Mouse (Mus musculus) hindbrain, embryonic 15.5 days (tissue): ENCODE measurements around the gene Slc7a8. TPM values are rescaled to one million over a fixed set of nuclear protein-coding genes. Genes with fewer than 3 reads are reported as not detected.
"Not testable (repeated sequence)": the region's sequence is repeated elsewhere in the genome, so short reads cannot be mapped to it uniquely, and the experiment has no call there.

Experiments used
- ATAC-seq: fragments of 200-750 bp; cut with Nextera tagmentation; 2 replicates; pipeline ENCODE4 v1.8.0; 2017; ENCODE audit warnings: low read depth, moderate number of reproducible peaks, moderate TSS enrichment; ENCODE audit not compliant: low FRiP score
- H3K27ac ChIP-seq: fragments of 300-500 bp; sonication (generic); replicated peaks from 2 replicates; pipeline ENCODE4 v1.5.1; 2015; ENCODE audit warnings: mild to moderate bottlenecking, inconsistent platforms
- H3K27me3 ChIP-seq: fragments of 300-500 bp; sonication (generic); 2 replicates; pipeline ENCODE4 v1.6.1; 2015; ENCODE audit warnings: control low read depth, inconsistent platforms
- H3K36me3 ChIP-seq: fragments of 300-500 bp; sonication (generic); 2 replicates; pipeline ENCODE4 v1.6.1; 2015; ENCODE audit warnings: control low read depth, inconsistent platforms
- H3K4me1 ChIP-seq: fragments of 300-500 bp; sonication (generic); replicated peaks from 2 replicates; pipeline ENCODE4 v1.6.1; 2015; ENCODE audit warnings: control low read depth, inconsistent platforms
- H3K4me2 ChIP-seq: fragments of 300-500 bp; sonication (generic); 2 replicates; pipeline ENCODE4 v1.6.1; 2015; ENCODE audit warnings: moderate library complexity, mild to moderate bottlenecking, inconsistent platforms
- H3K4me3 ChIP-seq: fragments of 300-500 bp; sonication (generic); 2 replicates; pipeline ENCODE4 v1.5.1; 2015; ENCODE audit warnings: mild to moderate bottlenecking, inconsistent platforms
- H3K9ac ChIP-seq: fragments of 300-500 bp; sonication (generic); 2 replicates; pipeline ENCODE4 v1.6.1; 2015; ENCODE audit warnings: inconsistent platforms
- H3K9me3 ChIP-seq: fragments of 300-500 bp; sonication (generic); 2 replicates; pipeline ENCODE4 v1.6.1; 2016; ENCODE audit warnings: control low read depth, inconsistent platforms
- WGBS: fragments of 180-500 bp; shearing (Covaris S2); methylation state at CpG from one replicate; pipeline ENCODE4 v1.1.7; 2015; 5-methylcytosine and 5-hydroxymethylcytosine counted together
- polyA plus RNA-seq: library from polyadenylated mRNA; unstranded; fragments of >200 nt; fragmentation: Nextera tagmentation; extraction: Ambion mirVana; gene quantifications from 2 replicates; pipeline ENCODE4 v1.2.1, GENCODE M21; 2015

Gene Slc7a8
- polyA plus RNA-seq, 1 experiment from 2014 or later, result 9.1 TPM

GRCm38 (mm10) chr14:54776768-54777167, 5.0 kb downstream of the Slc7a8 start:
- Histone ChIP-seq H3K4me2 (no peak overlapping the region), H3K27me3 (0 out of 2 replicates have a peak, but pooled peaks cover 5% of the 10 kb centered on the region), H3K9me3 (no peaks in the 10 kb centered on the region), H3K4me1 (peaks cover 10% of the 10 kb centered on the region), H3K27ac (no peak overlapping the region), H3K4me3 (no peak overlapping the region), H3K9ac (no peak overlapping the region), H3K36me3 (no peaks in the 10 kb centered on the region)
- WGBS, result 93% methylated on average over 5 of the region's 5 CpGs
- ATAC-seq, result no peak

- no peak overlapping the region for H3K27ac ChIP-seq
- H3K36me3 ChIP-seq, result no peaks in the 10 kb centered on the region
- no peaks in the 10 kb centered on the region for H3K9me3 ChIP-seq
- H3K4me3 ChIP-seq, result no peak overlapping the region
- whole genome bisulfite sequencing, result 90% methylated on average over 7 of the region's 7 CpGs
- H3K4me1 ChIP-seq, result peaks cover 7% of the 10 kb centered on the region
- ATAC-seq, result no peak
- no peak overlapping the region for H3K9ac ChIP-seq
- H3K4me2 ChIP-seq, result no peak overlapping the region
- 0 out of 2 replicates have a peak, but pooled peaks cover 5% of the 10 kb centered on the region for H3K27me3 ChIP-seq
Measured at GRCm38 (mm10) chr14:54775534-54776041, 6.2 kb downstream of the Slc7a8 start.

GRCm38 (mm10) chr14:54772333-54772856, 9.4 kb downstream of the Slc7a8 start:
- peak overlapping the region; percentile 60 for H3K27ac ChIP-seq
- no peaks in the 10 kb centered on the region for H3K27me3 ChIP-seq
- no peak overlapping the region for H3K4me3 ChIP-seq
- peak; percentile 92 for ATAC-seq
- no peaks in the 10 kb centered on the region for H3K4me1 ChIP-seq
- no peak overlapping the region for H3K9ac ChIP-seq
- peak overlapping the region; percentile 5; the same call in 1 of the 2 replicates for H3K4me2 ChIP-seq
- no peaks in the 10 kb centered on the region for H3K36me3 ChIP-seq
- 64% methylated on average over 20 of the region's 20 CpGs for WGBS
- no peaks in the 10 kb centered on the region for H3K9me3 ChIP-seq

- Histone ChIP-seq H3K4me2 (no peak overlapping the region), H3K27me3 (no peaks in the 10 kb centered on the region), H3K27ac (no peak overlapping the region), H3K36me3 (no peaks in the 10 kb centered on the region), H3K4me1 (no peaks in the 10 kb centered on the region), H3K9ac (no peak overlapping the region), H3K4me3 (no peak overlapping the region), H3K9me3 (no peaks in the 10 kb centered on the region)
- WGBS, result 98% methylated on average over 5 of the region's 5 CpGs
- ATAC-seq, result no peak
Measured at GRCm38 (mm10) chr14:54770373-54770772, 11.4 kb downstream of the Slc7a8 start.

- Histone ChIP-seq H3K27me3 (no peaks in the 10 kb centered on the region), H3K27ac (no peak overlapping the region), H3K9ac (no peak overlapping the region), H3K4me1 (no peaks in the 10 kb centered on the region), H3K4me3 (no peak overlapping the region), H3K36me3 (no peaks in the 10 kb centered on the region), H3K4me2 (no peak overlapping the region), H3K9me3 (no peaks in the 10 kb centered on the region)
- no peak for ATAC-seq
- 89% methylated on average over 5 of the region's 5 CpGs for WGBS
Measured at GRCm38 (mm10) chr14:54769068-54769425, 12.7 kb downstream of the Slc7a8 start.

GRCm38 (mm10) chr14:54768314-54769067, 13.3 kb downstream of the Slc7a8 start:
- Histone ChIP-seq H3K4me1 (no peaks in the 10 kb centered on the region), H3K27me3 (no peaks in the 10 kb centered on the region), H3K4me3 (no peak overlapping the region), H3K9me3 (no peaks in the 10 kb centered on the region), H3K4me2 (no peak overlapping the region), H3K36me3 (no peaks in the 10 kb centered on the region), H3K27ac (no peak overlapping the region), H3K9ac (no peak overlapping the region)
- WGBS, result 89% methylated on average over 10 of the region's 10 CpGs
- no peak for ATAC-seq

GRCm38 (mm10) chr14:54766937-54767336, 14.8 kb downstream of the Slc7a8 start:
- H3K9ac ChIP-seq, H3K27ac ChIP-seq, H3K36me3 ChIP-seq, ATAC-seq, H3K4me2 ChIP-seq, H3K4me3 ChIP-seq, H3K4me1 ChIP-seq, H3K9me3 ChIP-seq, H3K27me3 ChIP-seq: not testable (repeated sequence)
- 94% methylated on average over 7 of the region's 7 CpGs for WGBS

GRCm38 (mm10) chr14:54756382-54756781, 25.4 kb downstream of the Slc7a8 start:
- Histone ChIP-seq H3K27me3 (no peaks in the 10 kb centered on the region), H3K4me1 (peaks cover 7% of the 10 kb centered on the region; the same call in 1 of the 2 replicates), H3K4me3 (no peak overlapping the region), H3K4me2 (no peak overlapping the region), H3K36me3 (no peaks in the 10 kb centered on the region), H3K9me3 (no peaks in the 10 kb centered on the region), H3K9ac (no peak overlapping the region), H3K27ac (no peak overlapping the region)
- WGBS, result 81% methylated on average over 6 of the region's 6 CpGs
- no peak for ATAC-seq

GRCm38 (mm10) chr14:54754602-54755018, 27.1 kb downstream of the Slc7a8 start:
- 22% methylated on average over 6 of the region's 6 CpGs for WGBS
- peaks cover 7% of the 10 kb centered on the region; the same call in 1 of the 2 replicates for H3K4me1 ChIP-seq
- no peak overlapping the region for H3K4me3 ChIP-seq
- no peak overlapping the region for H3K4me2 ChIP-seq
- ATAC-seq, result peak; percentile 48; the same call in 1 of the 2 replicates
- no peaks in the 10 kb centered on the region for H3K36me3 ChIP-seq
- no peak overlapping the region for H3K9ac ChIP-seq
- H3K27ac ChIP-seq, result peak overlapping the region; percentile 51; the same call in 1 of the 2 replicates
- H3K9me3 ChIP-seq, result no peaks in the 10 kb centered on the region
- H3K27me3 ChIP-seq, result no peaks in the 10 kb centered on the region

- Histone ChIP-seq H3K9ac (no peak overlapping the region), H3K36me3 (no peaks in the 10 kb centered on the region), H3K27me3 (no peaks in the 10 kb centered on the region), H3K4me2 (no peak overlapping the region), H3K27ac (no peak overlapping the region), H3K4me3 (no peak overlapping the region), H3K4me1 (peaks cover 7% of the 10 kb centered on the region; the same call in 1 of the 2 replicates), H3K9me3 (no peaks in the 10 kb centered on the region)
- ATAC-seq, result no peak
- WGBS, result 65% methylated on average over 14 of the region's 14 CpGs
Measured at GRCm38 (mm10) chr14:54753986-54754601, 27.7 kb downstream of the Slc7a8 start.

- H3K9ac ChIP-seq, result no peak overlapping the region
- H3K36me3 ChIP-seq, result no peaks in the 10 kb centered on the region
- no peak for ATAC-seq
- no peak overlapping the region for H3K27ac ChIP-seq
- WGBS, result 89% methylated on average over 6 of the region's 6 CpGs
- H3K27me3 ChIP-seq, result no peaks in the 10 kb centered on the region
- H3K9me3 ChIP-seq, result no peaks in the 10 kb centered on the region
- no peak overlapping the region for H3K4me2 ChIP-seq
- H3K4me3 ChIP-seq, result no peak overlapping the region
- peaks cover 7% of the 10 kb centered on the region; the same call in 1 of the 2 replicates for H3K4me1 ChIP-seq
Measured at GRCm38 (mm10) chr14:54752938-54753337, 28.8 kb downstream of the Slc7a8 start.

GRCm38 (mm10) chr14:54751768-54752167, 30.0 kb downstream of the Slc7a8 start:
- no peak overlapping the region for H3K4me3 ChIP-seq
- 97% methylated on average over 1 of the region's 1 CpGs for WGBS
- H3K4me2 ChIP-seq, result no peak overlapping the region
- H3K9me3 ChIP-seq, result no peaks in the 10 kb centered on the region
- H3K27ac ChIP-seq, result no peak overlapping the region
- ATAC-seq, result no peak
- H3K36me3 ChIP-seq, result no peaks in the 10 kb centered on the region
- H3K9ac ChIP-seq, result no peak overlapping the region
- H3K4me1 ChIP-seq, result peaks cover 7% of the 10 kb centered on the region; the same call in 1 of the 2 replicates
- H3K27me3 ChIP-seq, result no peaks in the 10 kb centered on the region
